Comparison of ENCODE assay signal across 7 mouse cellular contexts in the genomic region with DNA sequence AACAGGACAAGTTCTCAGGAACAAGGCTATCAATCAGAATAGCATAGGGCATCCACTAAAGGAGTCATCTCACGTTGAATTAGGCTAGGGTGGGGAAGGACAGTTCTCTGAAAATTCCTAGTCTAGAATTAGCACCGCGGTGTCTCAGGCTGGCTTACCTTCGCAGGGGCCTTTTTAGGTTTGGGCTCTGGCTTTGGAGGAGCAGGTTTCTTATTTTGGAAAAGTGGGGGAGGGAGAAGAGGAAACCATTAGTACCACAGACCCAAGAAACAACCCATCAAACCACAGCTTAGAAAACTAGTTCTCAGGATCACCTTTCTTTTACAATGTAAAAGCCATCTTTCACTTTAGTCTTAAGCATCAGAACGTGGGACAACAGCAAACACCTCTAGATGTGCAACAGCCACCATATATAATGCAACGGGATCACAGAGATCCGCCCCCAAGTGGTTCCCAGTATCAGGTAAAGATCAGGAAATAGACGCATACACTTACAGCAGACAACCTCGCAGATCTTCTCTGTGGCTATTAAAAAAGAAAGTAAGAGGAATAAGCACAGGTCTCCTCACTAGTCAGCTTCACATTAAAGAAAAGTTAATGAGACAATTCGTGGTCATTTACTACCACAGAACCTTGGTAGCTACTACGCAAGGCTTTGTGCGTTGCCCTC. TPM values are rescaled to one million over a fixed set of nuclear protein-coding genes. Genes with fewer than 3 reads are reported as not detected.
A peak's percentile ranks its signal among the peaks of the same experiment; 100 is the strongest.
DNase-seq lines count a peak whose midpoint lies in the region; ATAC-seq and TF ChIP-seq lines count a peak whose summit lies in the region.

No protein-coding gene starts in this region.

- peak overlapping the region; percentile 57 for H3K4me2 ChIP-seq in lung, embryonic 15.5 days

- no peak for DNase-seq in lung, postnatal 4 days
- DNase-seq in limb, embryonic 10.5 days (ENCODE audit: low spot score) = no peak
- DNase-seq in thymus, postnatal 10 days (ENCODE audit: low spot score in 2 of 2) = no peak

- peak overlapping the region; percentile 31; the same call in 1 of the 2 replicates for H3K27ac ChIP-seq in lung, embryonic 15.5 days
- no peak overlapping the region; the same call in 1 of the 2 replicates for H3K27ac ChIP-seq in embryonic fibroblast, embryonic 13.5 days (ENCODE audit: insufficient read depth, low read length)
- peak overlapping the region; percentile 99 for H3K27ac ChIP-seq in limb, embryonic 10.5 days
- peak overlapping the region; percentile 27 for H3K27ac ChIP-seq in olfactory bulb, adult 2 months (ENCODE audit: insufficient read depth, low read depth, low read length)

- 32% methylated on average over 12 of the region's 12 CpGs for WGBS in lung, embryonic 15.5 days
- WGBS in limb, embryonic 10.5 days = 55% methylated on average over 12 of the region's 12 CpGs
- WGBS in olfactory bulb, adult 2 months = 16% methylated on average over 12 of the region's 12 CpGs

- no peak for TF ChIP-seq POLR2A in embryonic fibroblast, embryonic 13.5 days (IDR thresholded peaks at IDR 0.05; ENCODE audit: low read depth, low read length)
- TF ChIP-seq POLR2A in olfactory bulb, adult 2 months (IDR thresholded peaks at IDR 0.05; ENCODE audit: insufficient read depth, low read depth, low read length) = no peak

- H3K9me3 ChIP-seq in lung, embryonic 15.5 days = no peaks in the 10 kb centered on the region
- H3K9me3 ChIP-seq in limb, embryonic 10.5 days (replicated peaks) = no peaks in the 10 kb centered on the region

- ATAC-seq in lung, embryonic 15.5 days (ENCODE audit: borderline replicate concordance, extremely low read depth, low FRiP score, low TSS enrichment) = no peak
- no peak for ATAC-seq in monocyte, adult 5-6 weeks (replicated peaks; ENCODE audit: insufficient number of reproducible peaks, low FRiP score, low TSS enrichment, poor library complexity, severe bottlenecking)

- H3K27me3 ChIP-seq in lung, embryonic 15.5 days = no peaks in the 10 kb centered on the region
- 0 out of 2 replicates have a peak, but pooled peaks cover 4% of the 10 kb centered on the region for H3K27me3 ChIP-seq in limb, embryonic 10.5 days (ENCODE audit: low read depth, poor library complexity, severe bottlenecking)

- TF ChIP-seq CTCF in embryonic fibroblast, embryonic 13.5 days (IDR thresholded peaks at IDR 0.05; ENCODE audit: borderline replicate concordance, insufficient read depth, low read length) = no peak
- no peak for TF ChIP-seq CTCF in olfactory bulb, adult 2 months (IDR thresholded peaks at IDR 0.05; ENCODE audit: insufficient read depth, low read depth, low read length)

- peaks cover 23% of the 10 kb centered on the region for H3K4me1 ChIP-seq in lung, embryonic 15.5 days
- peaks cover 4% of the 10 kb centered on the region for H3K4me1 ChIP-seq in embryonic fibroblast, embryonic 13.5 days (ENCODE audit: control insufficient read depth, insufficient read depth, low read length)
- peaks cover 31% of the 10 kb centered on the region for H3K4me1 ChIP-seq in limb, embryonic 10.5 days
- peaks cover 26% of the 10 kb centered on the region for H3K4me1 ChIP-seq in olfactory bulb, adult 2 months (ENCODE audit: control insufficient read depth, insufficient read depth, low read length)

- peaks cover 47% of the 10 kb centered on the region for H3K36me3 ChIP-seq in lung, embryonic 15.5 days
- peaks cover 59% of the 10 kb centered on the region for H3K36me3 ChIP-seq in limb, embryonic 10.5 days

- peak overlapping the region; percentile 31 for H3K9ac ChIP-seq in lung, embryonic 15.5 days

- peak overlapping the region; percentile 88 for H3K4me3 ChIP-seq in lung, embryonic 15.5 days
- peak overlapping the region; percentile 95 for H3K4me3 ChIP-seq in embryonic fibroblast, embryonic 13.5 days (ENCODE audit: insufficient read depth, low read length)
- peak overlapping the region; percentile 79 for H3K4me3 ChIP-seq in limb, embryonic 10.5 days
- peak overlapping the region; percentile 81 for H3K4me3 ChIP-seq in olfactory bulb, adult 2 months (ENCODE audit: insufficient read depth, low read depth, low read length)

RNA-seq across cellular contexts. Expression of a gene that starts 2.0 kb away (rescaled TPM):
- polyA plus RNA-seq in lung, embryonic 15.5 days (2015; fragmentation: Nextera tagmentation; extraction: Ambion mirVana) = 2,768 and 2,901 TPM in 2 replicates
- 204 and 431 TPM in 2 replicates for polyA plus RNA-seq in embryonic fibroblast, embryonic 13.5 days (2011; ENCODE audit: insufficient read length, low read depth, missing spikeins)
- 2,670 and 2,950 TPM in 2 replicates for polyA plus RNA-seq in limb, embryonic 10.5 days (2016; fragmentation: Nextera tagmentation; extraction: Ambion mirVana)
- 327 TPM in 1 of 2 replicates, not detected in the other for polyA plus RNA-seq in olfactory bulb, adult 2 months (2012; ENCODE audit: insufficient read depth, insufficient read length, low replicate concordance, missing spikeins)
- 118 to 170 TPM (median 138 TPM) in 3 replicates for total RNA-seq in monocyte, adult 5-6 weeks (2017)

RNA-seq across cellular contexts. Expression of a gene that starts 34.3 kb away (rescaled TPM):
- polyA plus RNA-seq in lung, embryonic 15.5 days (2015; fragmentation: Nextera tagmentation; extraction: Ambion mirVana) = 44.4 and 47.3 TPM in 2 replicates
- polyA plus RNA-seq in embryonic fibroblast, embryonic 13.5 days (2011; ENCODE audit: insufficient read length, low read depth, missing spikeins) = 27.3 and 33.9 TPM in 2 replicates
- polyA plus RNA-seq in limb, embryonic 10.5 days (2016; fragmentation: Nextera tagmentation; extraction: Ambion mirVana) = 41.8 and 41.9 TPM in 2 replicates
- polyA plus RNA-seq in olfactory bulb, adult 2 months (2012; ENCODE audit: insufficient read depth, insufficient read length, low replicate concordance, missing spikeins) = 229 TPM in 1 of 2 replicates, not detected in the other
- total RNA-seq in monocyte, adult 5-6 weeks (2017) = 11.2 to 17.2 TPM (median 16.3 TPM) in 3 replicates

RNA-seq across cellular contexts. Expression of a gene that starts 52.2 kb away (rescaled TPM):
- polyA plus RNA-seq in lung, embryonic 15.5 days (2015; fragmentation: Nextera tagmentation; extraction: Ambion mirVana) = 0.10 and 0.15 TPM in 2 replicates
- polyA plus RNA-seq in embryonic fibroblast, embryonic 13.5 days (2011; ENCODE audit: insufficient read length, low read depth, missing spikeins) = not detected in 2 replicates
- 16.7 and 46.5 TPM in 2 replicates for polyA plus RNA-seq in limb, embryonic 10.5 days (2016; fragmentation: Nextera tagmentation; extraction: Ambion mirVana)
- polyA plus RNA-seq in olfactory bulb, adult 2 months (2012; ENCODE audit: insufficient read depth, insufficient read length, low replicate concordance, missing spikeins) = not detected in 2 replicates
- total RNA-seq in monocyte, adult 5-6 weeks (2017) = 0.19 TPM in 1 of 3 replicates, not detected in the others

Comparison
In these comparisons a context has a peak if more than half of its experiments do, and no peak if none do; other contexts are left out.
1. RNA of a gene that starts 52.2 kb away (polyA plus RNA-seq): 16.7 to 46.5 TPM in limb, embryonic 10.5 days; 0.10 to 0.15 TPM in lung, embryonic 15.5 days, not detected in embryonic fibroblast, embryonic 13.5 days and not detected in olfactory bulb, adult 2 months; every median in the first group is over 10 times any median in the second.
2. Peak in every context shown above with its lines, with median percentiles within 50 percentile points of each other: H3K4me3 ChIP-seq.